Comparison of ENCODE assay signal across 9 mouse cellular contexts in the genomic region with DNA sequence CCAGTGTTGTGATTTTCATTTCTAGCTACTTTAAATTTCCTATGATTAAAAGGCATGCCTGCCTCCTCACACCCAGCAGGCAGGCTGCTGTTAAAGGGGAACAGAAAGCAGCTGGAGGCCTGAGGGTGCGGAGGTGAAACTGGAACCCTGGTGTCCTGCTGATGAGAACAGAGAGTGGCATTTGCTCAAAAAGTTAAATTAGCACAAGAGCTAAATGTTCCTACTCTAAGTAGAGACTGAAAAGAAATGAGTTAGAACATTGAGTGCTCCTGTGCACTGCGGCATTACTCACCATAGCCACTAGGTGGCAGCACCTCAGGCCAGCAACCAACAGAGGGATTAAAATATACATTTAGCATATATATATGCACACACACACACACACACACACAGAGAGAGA. TPM values are rescaled to one million over a fixed set of nuclear protein-coding genes. Genes with fewer than 3 reads are reported as not detected.
A peak's percentile ranks its signal among the peaks of the same experiment; 100 is the strongest.
DNase-seq lines count a peak whose midpoint lies in the region; ATAC-seq and TF ChIP-seq lines count a peak whose summit lies in the region.
"Had no signal": no experiment of that assay in that cellular context is flagged by ENCODE, and none has a peak within 500 bp of the region (broad histone marks: within the 10 kb centered on the region; RNA-seq: fewer than 3 reads in every experiment).

No protein-coding gene starts in this region.

- intact Hi-C loops in left cerebral cortex, postnatal 10 days (cut with DNase I), result no loop called here

- no peaks in the 10 kb centered on the region for H3K4me1 ChIP-seq in intestine, embryonic 14.5 days (replicated peaks; ENCODE audit: control insufficient read depth, insufficient read depth, low read length)
- no peaks in the 10 kb centered on the region for H3K4me1 ChIP-seq in intestine, embryonic 16.5 days (ENCODE audit: control insufficient read depth, insufficient read depth, low read length)
- H3K4me1 ChIP-seq in E14TG2a.4 (replicated peaks; ENCODE audit: low read depth, low read length), result no peaks in the 10 kb centered on the region

- DNase-seq in intestine, embryonic 14.5 days (ENCODE audit: low spot score), result peak; percentile 70
- peak; percentile 41 for DNase-seq in c-Kit-negative CD71-positive TER-119-positive erythroid progenitor cells, embryonic 14.5 days (ENCODE audit: low read depth, low spot score)
- peak; percentile 46 to 48 for DNase-seq in frontal cortex, postnatal 14 days (ENCODE audit: low spot score in 2 of 2)
- peak; percentile 44 to 54 for DNase-seq in left cerebral cortex, postnatal 10 days (ENCODE audit: extremely low spot score in 1 of 2, low spot score in 2 of 2)
- peak; percentile 44 to 52 for DNase-seq in thymus, postnatal 36 days

- no peak for ATAC-seq in intestine, embryonic 14.5 days (replicated peaks; ENCODE audit: low FRiP score, low TSS enrichment, low read depth)
- no peak for ATAC-seq in intestine, embryonic 16.5 days
- ATAC-seq in neutrophil, adult 5-6 weeks (ENCODE audit: extremely low read depth, insufficient number of reproducible peaks, low FRiP score, poor library complexity, severe bottlenecking), result peak; percentile 83

- H3K27me3 ChIP-seq in intestine, embryonic 14.5 days (replicated peaks; ENCODE audit: control insufficient read depth, insufficient read depth, low read length), result no peaks in the 10 kb centered on the region
- H3K27me3 ChIP-seq in intestine, embryonic 16.5 days (replicated peaks; ENCODE audit: control insufficient read depth, insufficient read depth, low read length), result no peaks in the 10 kb centered on the region
- peaks cover 29% of the 10 kb centered on the region for H3K27me3 ChIP-seq in E14TG2a.4 (ENCODE audit: insufficient read depth, low read length)

- 36% methylated on average over 2 of the region's 2 CpGs for WGBS in intestine, embryonic 14.5 days
- WGBS in intestine, embryonic 16.5 days, result 39% methylated on average over 2 of the region's 2 CpGs

- H3K9me3 ChIP-seq in intestine, embryonic 14.5 days (ENCODE audit: control insufficient read depth, low read length), result no peaks in the 10 kb centered on the region
- no peaks in the 10 kb centered on the region for H3K9me3 ChIP-seq in intestine, embryonic 16.5 days (ENCODE audit: control insufficient read depth, low read length)
- H3K9me3 ChIP-seq in E14TG2a.4 (ENCODE audit: low read length), result no peaks in the 10 kb centered on the region

- peak; percentile 95 for TF ChIP-seq CTCF in E14TG2a.4 (conservative IDR thresholded peaks at IDR 0.05; ENCODE audit: low read length)

- no peak overlapping the region for H3K9ac ChIP-seq in intestine, embryonic 14.5 days (ENCODE audit: low read length)
- no peak overlapping the region for H3K9ac ChIP-seq in intestine, embryonic 16.5 days (ENCODE audit: low read depth, low read length)

- no peak overlapping the region for H3K4me2 ChIP-seq in intestine, embryonic 14.5 days (ENCODE audit: low read length)
- no peak overlapping the region for H3K4me2 ChIP-seq in intestine, embryonic 16.5 days (ENCODE audit: low read depth, low read length)

- no peaks in the 10 kb centered on the region for H3K36me3 ChIP-seq in intestine, embryonic 14.5 days (ENCODE audit: control insufficient read depth, insufficient read depth, low read length)
- H3K36me3 ChIP-seq in intestine, embryonic 16.5 days (ENCODE audit: control insufficient read depth, insufficient read depth, low read length), result no peaks in the 10 kb centered on the region
- no peaks in the 10 kb centered on the region for H3K36me3 ChIP-seq in E14TG2a.4 (ENCODE audit: insufficient read depth, low read length)

- H3K4me3 ChIP-seq in intestine, embryonic 14.5 days (ENCODE audit: low read depth, low read length), result no peak overlapping the region
- no peak overlapping the region for H3K4me3 ChIP-seq in intestine, embryonic 16.5 days (ENCODE audit: low read length)
- H3K4me3 ChIP-seq in E14TG2a.4 (replicated peaks; ENCODE audit: low read length), result no peak overlapping the region
- H3K4me3 ChIP-seq: erythroblast, embryonic 14.5 days had no signal

- H3K27ac ChIP-seq in intestine, embryonic 14.5 days (ENCODE audit: low read depth), result no peak overlapping the region
- H3K27ac ChIP-seq in intestine, embryonic 16.5 days (ENCODE audit: low read length), result no peak overlapping the region

RNA-seq across cellular contexts. Expression of a gene that starts 12.4 kb away (rescaled TPM):
- polyA plus RNA-seq in intestine, embryonic 14.5 days (2014; fragmentation: Nextera tagmentation; extraction: Ambion mirVana), result not detected in 2 replicates
- polyA plus RNA-seq in intestine, embryonic 16.5 days (2015; fragmentation: Nextera tagmentation; extraction: Ambion mirVana), result not detected in 2 replicates
- not detected for total RNA-seq in left cerebral cortex, postnatal 10 days (2021)
- total RNA-seq in neutrophil, adult 5-6 weeks (2017), result not detected in 2 replicates
- polyA plus RNA-seq: erythroblast, embryonic 14.5 days had no signal

RNA-seq across cellular contexts. Expression of a gene that starts 22.3 kb away (rescaled TPM):
- 2.7 and 2.9 TPM in 2 replicates for polyA plus RNA-seq in intestine, embryonic 14.5 days (2014; fragmentation: Nextera tagmentation; extraction: Ambion mirVana)
- polyA plus RNA-seq in intestine, embryonic 16.5 days (2015; fragmentation: Nextera tagmentation; extraction: Ambion mirVana), result 2.7 and 3.5 TPM in 2 replicates
- total RNA-seq in left cerebral cortex, postnatal 10 days (2021), result 1 to 10 TPM; 3.2 to 4.4 TPM
- total RNA-seq in neutrophil, adult 5-6 weeks (2017), result not detected in 2 replicates
- polyA plus RNA-seq: erythroblast, embryonic 14.5 days had no signal

RNA-seq across cellular contexts. Expression of a gene that starts 30.3 kb away (rescaled TPM):
- polyA plus RNA-seq in intestine, embryonic 14.5 days (2014; fragmentation: Nextera tagmentation; extraction: Ambion mirVana), result 0.23 and 0.24 TPM in 2 replicates
- 0.62 and 0.98 TPM in 2 replicates for polyA plus RNA-seq in intestine, embryonic 16.5 days (2015; fragmentation: Nextera tagmentation; extraction: Ambion mirVana)
- total RNA-seq in left cerebral cortex, postnatal 10 days (2021), result 1 to 10 TPM; 3.6 to 4.2 TPM
- 0.25 and 4.5 TPM in 2 replicates for total RNA-seq in neutrophil, adult 5-6 weeks (2017)
- polyA plus RNA-seq: erythroblast, embryonic 14.5 days had no signal
